Mouse (Mus musculus) T-cell, adult 2 months (primary cell): Measurements from ENCODE around the gene Cryba1.
A peak's percentile ranks its signal among the peaks of the same experiment; 100 is the strongest.

ENCODE experiments used
- DNase-seq: peaks from one replicate; pipeline ENCODE4 v3.0.0; 2022; ENCODE audit warnings: low spot score

Gene Cryba1

GRCm38 (mm10) chr11:77719055-77719454 is 6.0 kb downstream of the Cryba1 start:
- DNase-seq = no peak

- DNase-seq = no peak
Observed at GRCm38 (mm10) chr11:77713736-77714135, 11.3 kb downstream of the Cryba1 start.

- no peak for DNase-seq
Observed at GRCm38 (mm10) chr11:77709039-77709438, 16.0 kb downstream of the Cryba1 start.

GRCm38 (mm10) chr11:77705920-77706319 is 19.2 kb downstream of the Cryba1 start:
- no peak for DNase-seq

GRCm38 (mm10) chr11:77697232-77697631 is 27.9 kb downstream of the Cryba1 start:
- no peak for DNase-seq

- DNase-seq = no peak
Observed at GRCm38 (mm10) chr11:77693026-77693425, 32.1 kb downstream of the Cryba1 start.

GRCm38 (mm10) chr11:77687541-77688131 is 37.4 kb downstream of the Cryba1 start:
- peak; percentile 27 for DNase-seq

- peak; percentile 69 for DNase-seq
Observed at GRCm38 (mm10) chr11:77686841-77687540, 38.1 kb downstream of the Cryba1 start.

- no peak for DNase-seq
Observed at GRCm38 (mm10) chr11:77686346-77686840, 38.7 kb downstream of the Cryba1 start.

GRCm38 (mm10) chr11:77685383-77686265 is 39.5 kb downstream of the Cryba1 start, which contains the start of gene Nufip2:
TSS of gene Nufip2 (plus strand) at chr11:77686155.
- DNase-seq = peak; percentile 99

- DNase-seq = no peak
Observed at GRCm38 (mm10) chr11:77684896-77685295, 40.2 kb downstream of the Cryba1 start.

GRCm38 (mm10) chr11:77680018-77680417 is 45.1 kb downstream of the Cryba1 start:
- no peak for DNase-seq

- DNase-seq = no peak
Observed at GRCm38 (mm10) chr11:77673428-77673991, 51.6 kb downstream of the Cryba1 start.

GRCm38 (mm10) chr11:77672746-77673145 is 52.3 kb downstream of the Cryba1 start:
- no peak for DNase-seq
